Mouse (Mus musculus) mammary gland, adult 2 months (tissue): Measurements from ENCODE around the gene Zfp541. TPM values are rescaled to one million over a fixed set of nuclear protein-coding genes. Genes with fewer than 3 reads are reported as not detected.

ENCODE experiments used
- polyA plus RNA-seq: library from polyadenylated mRNA; depleted of rRNA; stranded (reverse); fragments of >200 nt; gene quantifications from 2 replicates; pipeline ENCODE4 v1.2.3, GENCODE M21; 2012; ENCODE audit warnings: low replicate concordance; rRNA removed

Gene Zfp541
- 0.03 and 0.05 TPM in 2 replicates for polyA plus RNA-seq

DNA sequence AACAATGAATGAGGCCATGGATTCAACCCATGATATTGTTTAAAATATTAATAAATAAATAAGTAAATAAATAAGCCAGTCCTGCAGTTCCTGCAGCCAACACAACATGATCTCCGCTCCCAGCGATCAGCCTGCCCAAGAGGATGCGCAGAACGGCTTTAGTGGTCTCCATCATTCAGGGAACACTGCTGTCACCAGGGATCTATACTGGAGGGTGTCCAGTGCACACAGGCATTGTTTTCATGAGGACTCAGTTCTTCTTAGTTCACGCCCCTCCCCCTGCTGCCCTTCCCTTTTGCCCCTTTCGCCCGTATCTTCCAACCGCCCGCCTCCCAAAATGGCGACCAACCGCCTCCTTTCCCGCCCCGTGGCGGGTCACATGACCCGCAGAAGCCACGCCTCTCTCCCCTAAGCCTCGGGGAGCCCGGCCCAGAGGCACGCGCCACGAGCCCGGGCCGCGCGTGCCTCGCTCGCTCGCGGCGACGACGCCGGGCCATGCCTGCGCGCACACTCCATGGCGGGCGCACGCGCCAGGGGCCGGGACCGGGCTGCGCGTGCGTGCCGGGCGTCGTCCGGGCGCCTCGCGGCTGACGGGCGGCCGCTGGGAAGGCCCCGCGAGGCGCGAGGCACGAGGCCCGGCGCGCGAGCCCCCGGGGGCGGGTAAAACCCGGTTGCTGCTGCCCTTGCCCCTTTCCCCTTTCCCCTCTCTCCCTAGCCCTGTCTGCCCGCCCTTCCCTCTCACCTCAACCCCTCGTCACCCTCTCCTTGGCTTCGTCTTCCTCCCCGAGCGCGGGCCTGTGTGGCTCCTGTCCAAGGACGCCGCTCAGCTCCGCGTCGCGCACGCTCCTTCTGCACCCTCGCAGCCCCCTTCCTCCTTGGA lies at the start of gene Zfp541:
Gene Zfp541, plus strand, starts transcription at position 596 of the 880 bp plus-strand sequence.

DNA sequence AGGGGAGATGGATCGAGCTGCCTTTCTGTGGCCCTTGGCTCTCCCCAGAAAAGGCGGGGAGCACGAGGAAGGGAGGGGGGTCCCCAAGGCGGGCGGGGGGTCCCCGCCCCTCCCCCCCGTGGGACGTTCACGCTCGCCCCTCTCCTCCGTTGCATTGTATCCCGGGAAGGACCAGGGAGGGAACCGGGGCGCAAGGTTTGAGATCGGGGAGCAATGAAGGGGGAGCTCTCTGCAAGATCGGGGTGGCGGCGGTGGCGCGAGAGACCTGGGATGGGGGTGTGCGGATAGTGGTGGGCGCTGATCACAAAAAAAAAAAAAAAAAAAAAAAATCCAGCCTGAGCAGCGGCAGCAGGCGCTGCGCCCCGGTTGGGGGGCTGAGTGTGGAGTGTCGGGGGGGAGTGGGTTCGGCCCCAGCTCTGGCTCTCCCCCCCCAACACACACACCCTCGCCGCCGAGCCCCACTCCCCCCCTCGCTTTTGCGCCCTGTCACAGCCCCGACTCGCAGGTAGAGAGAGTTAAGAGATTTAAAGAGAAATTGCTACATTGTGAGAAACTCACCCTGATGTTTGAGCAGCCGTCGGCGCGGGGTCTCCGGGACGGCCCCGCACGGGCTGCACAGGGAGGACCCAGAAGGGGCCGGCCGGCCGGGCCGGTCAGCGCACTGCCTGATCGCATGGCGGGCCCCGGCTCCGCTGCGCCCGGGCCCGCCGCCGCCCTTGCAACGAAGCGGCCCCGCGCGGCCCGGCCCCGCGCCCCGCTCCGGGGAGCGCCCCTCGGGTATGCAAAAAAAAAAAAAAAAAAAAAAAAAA lies 14.1 kb upstream of the Zfp541 start, which contains the start of gene Bicra:
Gene Bicra, minus strand, starts transcription at position 584 of the 809 bp plus-strand sequence.

DNA sequence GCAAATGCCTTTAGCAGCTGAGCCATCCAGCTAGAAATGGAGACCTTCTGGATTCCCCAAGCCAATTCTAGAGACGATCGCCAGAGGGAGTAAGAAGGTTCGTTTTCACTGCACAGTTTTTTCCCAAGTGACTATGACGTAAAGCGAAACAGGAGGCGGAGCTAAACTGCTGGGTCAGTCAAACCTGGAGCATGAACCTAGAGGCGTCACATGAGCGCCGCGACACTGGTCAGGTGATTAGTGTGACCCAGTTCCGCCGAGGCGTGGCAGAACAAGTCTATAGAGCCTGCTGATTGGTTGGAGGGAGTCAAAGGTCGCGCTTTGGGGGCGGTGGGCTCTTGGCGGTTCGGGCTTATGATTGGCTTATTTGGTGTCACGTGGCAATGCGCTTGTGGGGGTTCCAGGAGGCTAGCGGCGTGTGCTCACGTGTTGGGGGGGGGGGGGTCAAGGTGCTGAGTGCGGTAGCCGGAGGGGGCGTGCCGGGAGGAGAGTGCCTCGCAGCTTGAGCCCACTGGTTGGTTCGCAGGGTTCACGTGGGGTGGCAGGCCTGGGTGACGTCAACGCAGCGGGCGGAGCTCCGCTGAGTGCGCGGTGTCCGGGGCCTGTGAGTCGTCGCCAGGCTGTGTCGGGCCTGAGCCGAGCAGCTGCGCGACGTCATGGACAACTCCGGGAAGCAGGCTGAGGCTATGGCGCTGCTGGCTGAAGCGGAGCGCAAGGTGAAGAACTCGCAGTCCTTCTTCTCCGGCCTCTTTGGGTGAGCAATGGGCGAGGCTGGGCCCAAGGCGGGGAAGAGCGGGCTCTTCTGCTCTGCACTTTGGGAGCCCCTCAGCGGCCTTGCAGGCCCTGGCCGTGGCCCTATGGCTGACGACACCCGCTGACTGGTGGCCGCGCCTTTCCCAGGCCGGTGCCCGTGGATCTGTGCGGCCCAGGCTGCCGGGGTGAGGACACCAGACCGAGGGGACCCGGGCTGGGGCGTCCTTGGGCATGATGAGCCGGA lies 36.7 kb downstream of the Zfp541 start, which contains the start of gene Napa:
Gene Napa, plus strand, starts transcription at position 438 of the 997 bp plus-strand sequence.

DNA sequence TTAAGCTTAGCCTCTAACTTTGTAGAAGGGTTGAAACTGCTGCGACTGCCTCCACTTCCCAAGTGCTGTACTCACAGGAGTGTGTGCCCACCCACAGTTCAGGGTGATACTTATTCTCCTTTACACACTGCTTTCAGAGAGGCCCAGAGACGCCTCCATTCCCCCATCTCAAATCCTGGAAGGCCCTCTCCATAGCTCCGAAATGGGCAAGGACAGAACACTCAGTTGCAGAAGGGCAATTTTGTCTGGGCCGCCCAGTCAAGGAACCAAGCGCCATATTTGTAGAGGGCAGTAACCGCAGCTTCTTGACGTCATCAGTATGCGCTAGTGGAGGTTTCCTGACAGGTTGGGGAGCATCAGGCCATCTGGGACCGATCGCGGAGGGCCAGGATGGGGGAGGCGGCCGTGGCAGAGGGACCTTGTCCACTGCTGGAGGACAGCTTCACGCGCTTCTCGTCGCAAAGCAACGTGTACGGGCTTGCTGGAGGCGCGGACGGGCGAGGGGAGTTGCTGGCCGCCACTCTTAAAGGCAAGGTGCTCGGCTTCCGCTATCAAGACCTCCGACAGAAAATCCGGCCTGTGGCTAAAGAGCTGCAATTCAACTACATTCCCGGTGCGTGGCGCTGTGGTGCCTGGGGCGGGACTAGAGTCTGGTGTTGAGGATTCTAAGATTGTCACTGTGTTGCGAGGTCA lies 58.1 kb downstream of the Zfp541 start, which contains the start of gene Kptn:
Gene Kptn, plus strand, starts transcription at position 327 of the 693 bp plus-strand sequence.

DNA sequence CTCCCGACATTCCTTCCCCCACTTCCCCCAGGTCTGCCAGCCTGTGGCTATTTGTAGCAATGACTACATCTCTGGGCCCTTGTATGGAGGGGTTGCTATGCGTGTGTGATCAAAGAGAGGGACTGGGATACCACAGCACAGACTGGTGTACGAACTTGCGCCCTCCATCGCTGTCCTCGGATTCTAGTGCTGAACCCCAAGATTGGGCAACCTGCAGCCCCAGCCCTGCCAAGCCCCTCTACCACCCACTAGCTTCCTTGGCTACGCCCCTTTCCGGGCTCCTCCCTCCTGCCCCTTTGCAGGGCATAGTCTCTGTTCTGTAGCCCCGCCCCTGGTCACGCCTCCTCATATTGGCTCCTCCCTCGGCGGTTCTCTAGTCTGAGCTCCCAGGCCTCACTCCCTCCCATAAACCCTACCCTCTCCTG lies 67.8 kb downstream of the Zfp541 start, which contains the start of gene Slc8a2:
Gene Slc8a2, plus strand, starts transcription at position 406 of the 425 bp plus-strand sequence.

Other genes starting within 250 kb of the Zfp541 start
- gene Obox6, start 222.1 kb upstream of the Zfp541 start, polyA plus RNA-seq: not detected in 2 replicates
- gene Crx, start 181.8 kb upstream of the Zfp541 start, polyA plus RNA-seq: not detected in 2 replicates
- not detected in 2 replicates for gene Crxos, start 179.2 kb upstream of the Zfp541 start, polyA plus RNA-seq
- gene Selenow, start 139.4 kb upstream of the Zfp541 start, polyA plus RNA-seq: 617 and 770 TPM in 2 replicates
- 72.8 and 184 TPM in 2 replicates for gene Nop53, start 115.7 kb upstream of the Zfp541 start, polyA plus RNA-seq
- 226 and 292 TPM in 2 replicates for gene Ehd2, start 94.2 kb upstream of the Zfp541 start, polyA plus RNA-seq
- 10.1 and 43.2 TPM in 2 replicates for gene Bicra, start 13.9 kb upstream of the Zfp541 start, polyA plus RNA-seq
- gene Napa, start 36.6 kb downstream of the Zfp541 start, polyA plus RNA-seq: 258 and 285 TPM in 2 replicates
- gene Kptn, start 58.1 kb downstream of the Zfp541 start, polyA plus RNA-seq: 34.0 and 35.9 TPM in 2 replicates
- 0.73 and 1.2 TPM in 2 replicates for gene Slc8a2, start 68.0 kb downstream of the Zfp541 start, polyA plus RNA-seq
- 30.5 and 61.0 TPM in 2 replicates for gene Meis3, start 113.3 kb downstream of the Zfp541 start, polyA plus RNA-seq
- 30.6 and 48.4 TPM in 2 replicates for gene Dhx34, start 160.2 kb downstream of the Zfp541 start, polyA plus RNA-seq
- 2.2 and 2.4 TPM in 2 replicates for gene C5ar2, start 182.3 kb downstream of the Zfp541 start, polyA plus RNA-seq
- 24.8 and 42.3 TPM in 2 replicates for gene C5ar1, start 197.7 kb downstream of the Zfp541 start, polyA plus RNA-seq
- gene Inafm1, start 211.8 kb downstream of the Zfp541 start, polyA plus RNA-seq: 26.4 and 112 TPM in 2 replicates
- gene Ccdc9, start 225.0 kb downstream of the Zfp541 start, polyA plus RNA-seq: 24.1 and 26.8 TPM in 2 replicates
- 19.3 and 130 TPM in 2 replicates for gene Bbc3, start 246.6 kb downstream of the Zfp541 start, polyA plus RNA-seq